Mouse (Mus musculus) left cerebral cortex, postnatal 10 days (tissue): ENCODE results near the gene Zfp963. TPM values are rescaled to one million over a fixed set of nuclear protein-coding genes. Genes with fewer than 3 reads are reported as not detected.
A peak's percentile ranks its signal among the peaks of the same experiment; 100 is the strongest.

Source experiments
- DNase-seq, 2 experiments: peaks; one replicate each; pipeline ENCODE4 v3.0.0; 2021 to 2022; ENCODE audit warnings: low spot score in 2 of 2, mixed read lengths in 1 of 2; ENCODE audit errors: extremely low spot score in 1 of 2
- intact Hi-C: fragments of 180-260 bp; cut with DNase I; formaldehyde crosslinking; loops from one replicate; pipeline ENCODE4 v1.15.1; 2025
- total RNA-seq, 2 experiments: library from RNA; stranded (reverse); gene quantifications; 2 replicates each; pipeline ENCODE4 v1.2.3; 2021

The Zfp963 gene
- 1 to 10 TPM; 3.9 to 4.5 TPM for total RNA-seq

GRCm38 (mm10) chr8:69749544-69750454, at the start of gene Zfp963:
TSS of gene Zfp963 (minus strand) at chr8:69749970.
- intact Hi-C loops = no loop called here
- peak; percentile 91 to 95 for DNase-seq

- no peak for DNase-seq
- intact Hi-C loops = no loop called here
Observed at GRCm38 (mm10) chr8:69799261-69799660, 49.5 kb upstream of the Zfp963 start.

DNA sequence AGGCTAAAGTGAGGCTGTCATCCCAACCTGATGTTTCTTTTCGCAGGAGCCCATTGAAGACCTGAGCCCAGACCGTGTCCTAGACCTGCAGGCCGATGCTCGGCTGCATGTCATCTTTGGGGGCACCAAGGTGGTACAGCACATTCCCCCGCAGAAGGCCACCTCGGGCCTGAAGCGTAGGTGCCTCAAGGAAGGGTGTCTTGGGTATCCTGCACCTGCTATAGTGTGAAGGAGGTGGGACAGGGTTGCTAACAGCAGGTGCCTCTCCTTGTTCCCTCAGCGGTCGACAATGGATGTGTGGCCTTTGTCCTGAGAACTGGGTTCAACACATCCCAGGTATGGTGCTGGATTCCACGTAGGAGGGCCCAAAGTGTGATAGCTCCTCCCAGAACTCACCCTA, 47.9 kb upstream of the Zfp963 start:
- no peak for DNase-seq

GRCm38 (mm10) chr8:69796721-69797345, 47.1 kb upstream of the Zfp963 start:
- DNase-seq = no peak
- intact Hi-C loops = no loop called here

More for the DNA sequence above, 47.9 kb upstream of the Zfp963 start:
- intact Hi-C loops = no loop called here

DNA sequence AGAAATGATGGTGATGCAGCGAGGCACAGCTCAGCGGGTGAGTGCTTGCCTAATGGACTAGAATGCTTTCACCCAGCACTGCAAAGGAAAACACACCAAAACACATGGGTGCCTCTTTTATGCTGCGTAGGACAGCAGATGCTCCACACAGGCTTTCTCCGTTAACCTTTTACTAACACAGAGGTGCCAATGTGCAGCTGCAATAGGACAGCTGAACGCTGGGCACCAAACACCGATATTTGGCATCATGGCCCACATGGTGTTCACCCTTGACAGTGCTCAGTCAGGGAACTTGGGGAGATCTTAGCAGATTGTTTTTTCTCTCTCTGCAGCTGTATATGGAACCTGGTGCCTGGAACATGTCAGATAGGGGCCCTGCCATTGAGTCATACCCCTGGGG, 45.1 kb upstream of the Zfp963 start:
- intact Hi-C loops = no loop called here
- DNase-seq = no peak

DNA sequence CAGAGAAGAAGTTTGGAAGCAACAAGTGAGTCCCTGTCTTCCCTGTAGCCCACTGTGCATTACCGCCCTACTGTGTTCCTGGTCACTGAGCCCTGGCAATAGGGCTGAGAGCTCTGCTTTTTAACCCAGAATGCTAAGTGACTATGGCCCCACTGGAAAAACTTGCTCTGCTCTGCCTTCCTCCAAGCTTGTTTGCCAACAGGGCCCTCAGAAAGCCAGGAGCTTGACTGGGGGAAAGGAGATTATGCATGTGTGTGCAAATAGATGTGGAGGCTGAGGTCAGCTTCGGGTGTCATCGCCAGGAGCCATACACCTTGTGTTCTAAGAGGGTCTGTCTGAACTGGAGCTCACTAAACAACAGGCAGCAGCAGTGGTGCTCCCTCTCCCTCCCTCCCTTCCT, 44.3 kb upstream of the Zfp963 start:
- no peak for DNase-seq
- intact Hi-C loops = no loop called here

DNA sequence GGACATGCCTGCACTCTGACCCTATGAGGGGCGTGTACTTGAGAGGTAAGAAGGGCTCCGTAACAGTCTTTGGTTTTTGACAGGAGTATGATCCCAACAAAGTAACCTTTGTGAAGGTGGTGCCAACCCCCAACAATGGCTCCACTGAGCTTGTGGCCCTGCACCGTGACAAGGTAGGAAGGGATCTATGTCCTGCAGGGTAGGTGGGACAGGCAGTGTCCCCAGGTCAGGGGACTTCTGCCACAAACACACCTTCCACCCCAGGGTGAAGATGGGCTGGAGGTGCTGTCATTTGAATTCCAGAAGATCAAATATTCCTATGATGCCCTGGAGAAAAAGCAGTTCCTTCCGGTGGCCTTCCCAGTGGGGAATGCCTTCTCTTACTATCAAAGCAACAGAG, 43.9 kb upstream of the Zfp963 start:
- no peak for DNase-seq
- intact Hi-C loops = no loop called here

DNA sequence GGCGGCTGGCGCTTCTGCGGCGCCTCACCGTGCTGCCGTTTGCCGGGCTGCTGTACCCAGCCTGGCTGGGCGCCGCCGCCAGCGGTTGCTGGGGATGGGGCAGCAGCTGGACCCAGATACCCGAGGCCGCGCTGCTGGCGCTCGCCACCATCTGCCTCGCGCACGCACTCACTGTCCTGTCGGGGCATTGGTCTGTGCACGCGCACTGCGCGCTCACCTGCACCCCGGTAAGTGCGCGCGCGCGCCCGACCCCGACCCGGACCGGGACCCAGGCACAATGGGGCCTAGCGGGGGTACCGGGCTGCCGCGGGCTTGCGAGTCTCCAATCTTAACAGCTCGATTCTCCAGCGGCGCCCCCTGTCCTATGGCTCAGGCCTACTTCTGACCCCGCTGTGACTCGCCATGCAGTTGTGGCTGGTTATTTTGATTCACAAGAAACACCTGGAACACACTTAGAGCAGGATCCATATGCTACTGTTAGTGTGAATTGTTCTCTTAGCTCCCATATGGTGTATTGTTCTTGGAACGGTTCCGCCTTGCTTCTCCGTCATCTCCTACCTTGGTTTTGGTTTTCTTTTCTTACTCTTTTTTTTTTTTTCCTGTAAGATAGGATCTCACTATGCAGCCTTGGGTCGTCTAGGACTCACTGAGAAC, 41.8 kb upstream of the Zfp963 start:
- intact Hi-C loops = no loop called here
- DNase-seq = peak in 1 of 2 experiments; percentile 71

- intact Hi-C loops = no loop called here
- peak; percentile 82 to 92 for DNase-seq
Observed at GRCm38 (mm10) chr8:69790773-69791367, 41.1 kb upstream of the Zfp963 start, which contains the start of the genes Atp13a1 and Zfp866. TSS of gene Atp13a1 (plus strand) at chr8:69791163. TSS of gene Zfp866 (minus strand) at chr8:69791178.

DNA sequence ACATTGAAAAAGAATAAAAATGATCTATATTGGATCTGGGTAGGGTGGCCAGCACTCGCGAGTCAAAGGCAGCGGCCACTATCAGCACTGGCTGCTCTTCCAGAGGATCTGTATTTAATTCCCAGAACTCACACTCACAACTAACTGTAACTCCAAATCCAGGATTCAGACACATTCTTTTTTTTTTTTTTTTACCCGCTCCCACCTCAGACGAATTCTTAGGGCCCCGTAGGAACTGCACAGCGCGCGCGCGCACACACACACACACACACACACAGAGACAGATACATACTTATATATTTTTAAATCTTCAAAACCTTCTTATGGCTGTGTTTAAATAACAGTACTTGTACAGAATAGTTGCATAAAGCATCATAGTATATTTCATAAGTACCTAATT, 40.6 kb upstream of the Zfp963 start:
- intact Hi-C loops = no loop called here

DNA sequence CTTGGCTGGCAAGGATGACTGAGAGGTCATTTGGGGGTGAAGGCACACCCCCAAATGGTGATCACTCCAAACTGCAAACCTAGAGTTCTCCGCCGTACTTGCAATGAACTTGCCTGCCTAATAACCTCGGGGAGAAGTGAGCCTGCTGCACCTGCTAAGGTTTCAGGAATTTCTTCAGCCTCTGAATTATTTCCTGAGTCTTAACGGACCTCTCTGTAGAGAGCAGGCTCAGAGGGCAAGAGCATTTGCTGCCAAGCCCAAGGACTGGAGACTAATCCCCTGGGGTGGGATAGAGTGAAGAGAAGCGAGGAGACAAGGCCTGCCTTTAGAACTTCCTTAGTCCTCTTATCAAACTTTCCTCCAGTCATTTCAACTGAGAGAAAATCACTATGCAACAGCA, 40.0 kb upstream of the Zfp963 start:
- intact Hi-C loops = no loop called here
- no peak for DNase-seq

More for the DNA sequence above, 40.6 kb upstream of the Zfp963 start:
- DNase-seq = no peak

DNA sequence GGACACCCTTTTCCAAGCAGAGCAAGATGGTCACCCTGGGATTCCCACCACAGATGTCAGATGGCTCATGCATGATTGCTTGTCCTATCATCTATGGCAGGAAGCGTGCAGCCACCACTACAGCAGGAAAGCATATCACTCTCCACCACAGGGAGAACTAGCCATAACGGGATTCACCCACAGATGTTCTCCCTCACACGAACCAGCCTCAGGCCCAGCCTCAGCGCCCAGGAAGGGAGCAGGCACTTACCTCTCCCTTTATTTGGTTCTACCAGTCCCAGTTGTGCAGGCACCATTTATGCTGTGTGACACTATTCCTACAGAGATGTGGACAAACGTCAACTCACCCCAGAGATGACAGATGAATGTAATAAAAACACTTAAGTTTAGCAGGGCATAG, 39.3 kb upstream of the Zfp963 start:
- intact Hi-C loops = no loop called here
- no peak for DNase-seq

DNA sequence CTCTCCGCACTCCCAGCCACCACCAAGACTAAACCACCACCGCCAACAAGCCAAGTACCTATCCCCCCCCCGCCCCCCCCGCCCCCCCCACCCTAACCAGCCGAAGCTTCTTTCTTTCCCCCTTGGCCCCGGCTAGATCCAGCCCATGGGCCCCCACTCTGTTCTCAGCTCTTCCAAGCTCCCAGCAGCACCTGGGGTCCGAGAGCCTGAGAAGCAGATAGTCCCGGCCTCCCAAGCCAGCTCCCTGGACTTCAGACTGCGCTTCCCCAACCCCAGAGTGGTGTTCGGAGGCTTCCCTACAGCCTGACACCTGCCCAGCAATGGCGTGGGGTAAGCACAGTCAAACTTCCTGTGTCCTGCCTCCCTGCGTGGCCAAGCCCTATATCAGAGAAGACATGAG, 27.3 kb upstream of the Zfp963 start:
- DNase-seq = no peak
- intact Hi-C loops = no loop called here

DNA sequence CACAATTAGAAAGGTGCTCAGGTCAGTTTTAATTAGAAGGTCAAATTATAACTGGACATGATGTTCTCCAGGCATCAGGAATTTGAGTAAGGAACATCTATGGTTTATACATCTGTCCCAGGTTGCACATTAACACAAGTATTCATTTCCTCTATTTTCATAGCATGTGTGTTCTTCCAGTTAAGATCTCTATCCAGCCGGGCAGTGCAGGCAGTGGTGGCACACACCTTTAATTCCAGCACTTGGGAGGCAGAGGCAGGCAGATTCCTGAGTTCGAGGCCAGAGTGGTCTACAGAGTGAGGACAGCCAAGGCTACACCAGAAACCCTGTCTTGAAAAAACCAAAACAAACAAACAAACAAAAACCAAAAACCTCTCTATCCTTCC, 25.4 kb upstream of the Zfp963 start:
- intact Hi-C loops = no loop called here
- DNase-seq = no peak

- intact Hi-C loops = no loop called here
- peak; percentile 93 to 94 for DNase-seq
Observed at GRCm38 (mm10) chr8:69774503-69775148, 24.9 kb upstream of the Zfp963 start, which contains the start of gene Gm20422. TSS of gene Gm20422 (minus strand) at chr8:69774886.

DNA sequence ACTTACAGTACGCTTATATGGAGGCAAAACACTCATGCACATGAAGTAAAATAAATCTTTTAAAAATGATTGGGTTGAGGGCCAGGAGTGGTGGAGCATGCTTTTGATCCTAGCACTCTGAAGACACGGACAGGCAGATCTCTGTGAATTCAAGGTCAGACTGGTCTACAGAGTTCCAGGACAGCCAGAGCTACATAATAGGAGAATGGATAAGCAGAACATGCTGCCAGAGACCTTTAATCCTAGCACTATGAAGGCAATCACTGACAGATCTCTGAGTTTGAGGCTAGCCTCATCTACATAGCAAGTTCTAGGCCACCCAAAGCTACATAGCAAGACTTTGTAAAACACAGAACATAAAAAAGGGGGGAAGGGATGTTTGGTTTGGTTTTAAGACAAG, 22.3 kb upstream of the Zfp963 start:
- intact Hi-C loops = no loop called here

GRCm38 (mm10) chr8:69771221-69771620, 21.5 kb upstream of the Zfp963 start:
- intact Hi-C loops = no loop called here

More for the DNA sequence above, 22.3 kb upstream of the Zfp963 start:
- DNase-seq = no peak

GRCm38 (mm10) chr8:69761814-69762445, 12.2 kb upstream of the Zfp963 start:
- intact Hi-C loops = no loop called here
- DNase-seq = no peak

More at GRCm38 (mm10) chr8:69771221-69771620, 21.5 kb upstream of the Zfp963 start:
- DNase-seq = no peak
